Mouse (Mus musculus) MEL (cell line): ENCODE measurements around the gene Jarid2. TPM values are rescaled to one million over a fixed set of nuclear protein-coding genes. Genes with fewer than 3 reads are reported as not detected.

ENCODE experiments used
- DNase-seq: peaks from one replicate; pipeline ENCODE4 v3.0.0; 2011; ENCODE audit warnings: low read depth, low spot score
- H3K27ac ChIP-seq: 2 replicates; pipeline ENCODE4 v1.5.1; 2012; ENCODE audit warnings: low read depth, mild to moderate bottlenecking, control low read depth, low read length, moderate library complexity; ENCODE audit not compliant: control insufficient read depth
- H3K27me3 ChIP-seq, 2 experiments: fragments of 150-350 bp in 1 of 2; sonication (generic) in 1 of 2; 2 replicates each; pipeline ENCODE4 v1.6.1; 2012; ENCODE audit warnings: low read length in 2 of 2, mild to moderate bottlenecking in 2 of 2, improper control_type of control experiment in 1 of 2, moderate library complexity in 1 of 2; ENCODE audit not compliant: insufficient read depth in 2 of 2, control insufficient read depth in 1 of 2
- H3K36me3 ChIP-seq, 2 experiments: 2 replicates each; pipeline ENCODE4 v1.6.1; 2012 to 2014; ENCODE audit warnings: low read length in 2 of 2, improper control_type of control experiment in 1 of 2, inconsistent platforms in 1 of 2, mild to moderate bottlenecking in 1 of 2; ENCODE audit not compliant: insufficient read depth in 2 of 2, control insufficient read depth in 1 of 2
- H3K4me1 ChIP-seq, 2 experiments: fragments of 150-350 bp in 1 of 2; sonication (generic) in 1 of 2; 2 replicates each; pipeline ENCODE4 v1.6.1; 2012; ENCODE audit warnings: low read length in 2 of 2, improper control_type of control experiment in 1 of 2, mild to moderate bottlenecking in 1 of 2; ENCODE audit not compliant: insufficient read depth in 2 of 2, control insufficient read depth in 1 of 2
- H3K4me3 ChIP-seq, 2 experiments: fragments of 150-350 bp in 1 of 2; sonication (generic) in 1 of 2; 2 replicates each; pipeline ENCODE4 v1.5.1; 2012; ENCODE audit warnings: low read depth in 2 of 2, low read length in 2 of 2, mild to moderate bottlenecking in 2 of 2, moderate library complexity in 2 of 2, control low read depth in 1 of 2, improper control_type of control experiment in 1 of 2; ENCODE audit not compliant: control insufficient read depth in 1 of 2, insufficient read depth in 1 of 2
- H3K79me2 ChIP-seq: 2 replicates; pipeline ENCODE4 v1.6.1; 2012; ENCODE audit warnings: mild to moderate bottlenecking, low read length, moderate library complexity; ENCODE audit not compliant: control insufficient read depth, poor library complexity, insufficient read depth
- H3K9ac ChIP-seq: 2 replicates; pipeline ENCODE4 v1.6.1; 2012; ENCODE audit warnings: low read depth, mild to moderate bottlenecking, control low read depth, low read length, moderate library complexity; ENCODE audit not compliant: control insufficient read depth, poor library complexity, severe bottlenecking
- H3K9me3 ChIP-seq: fragments of 150-350 bp; sonication (generic); replicated peaks from 2 replicates; pipeline ENCODE4 v1.6.1; 2012; ENCODE audit warnings: mild to moderate bottlenecking, low read length, improper control_type of control experiment, moderate library complexity; ENCODE audit not compliant: insufficient read depth
- BHLHE40 ChIP-seq: IDR thresholded peaks from 2 replicates; pipeline ENCODE4 v1.6.1; 2012; ENCODE audit warnings: low read depth, mild to moderate bottlenecking, inconsistent platforms, low read length, improper control_type of control experiment, borderline replicate concordance
- CHD1 ChIP-seq: IDR thresholded peaks from 2 replicates; pipeline ENCODE4 v1.6.1; 2012; ENCODE audit warnings: low read depth, mild to moderate bottlenecking, inconsistent platforms, low read length, improper control_type of control experiment
- ETS1 ChIP-seq: IDR thresholded peaks from 2 replicates; pipeline ENCODE4 v1.6.1; 2012; ENCODE audit warnings: low read depth, mild to moderate bottlenecking, inconsistent platforms, low read length, improper control_type of control experiment, moderate library complexity
- GABPA ChIP-seq: IDR thresholded peaks from 2 replicates; pipeline ENCODE4 v1.6.1; 2012; ENCODE audit warnings: low read depth, mild to moderate bottlenecking, inconsistent platforms, low read length, improper control_type of control experiment, moderate library complexity
- GATA1 ChIP-seq: IDR thresholded peaks from 2 replicates; pipeline ENCODE4 v1.6.1; 2011; ENCODE audit warnings: low read depth, low read length, improper control_type of control experiment
- KAT2A ChIP-seq: conservative IDR thresholded peaks from 2 replicates; pipeline ENCODE4 v1.6.1; 2012; ENCODE audit warnings: low read depth, low read length, improper control_type of control experiment, inconsistent platforms
- MAFK ChIP-seq: IDR thresholded peaks from 2 replicates; pipeline ENCODE4 v1.6.1; 2011; ENCODE audit warnings: low read depth, mild to moderate bottlenecking, low read length, improper control_type of control experiment, borderline replicate concordance
- MAX ChIP-seq: IDR thresholded peaks from 2 replicates; pipeline ENCODE4 v1.6.1; 2011; ENCODE audit warnings: low read length, improper control_type of control experiment
- MXI1 ChIP-seq: IDR thresholded peaks from 2 replicates; pipeline ENCODE4 v1.6.1; 2011; ENCODE audit warnings: mild to moderate bottlenecking, low read depth, low read length, improper control_type of control experiment
- POLR2A ChIP-seq, 2 experiments: IDR thresholded peaks; 2 replicates each; pipeline ENCODE4 v1.6.1; 2011 to 2012; ENCODE audit warnings: low read length in 2 of 2, mild to moderate bottlenecking in 2 of 2, control low read depth in 1 of 2, improper control_type of control experiment in 1 of 2, low read depth in 1 of 2, moderate library complexity in 1 of 2; ENCODE audit not compliant: control insufficient read depth in 1 of 2, insufficient read depth in 1 of 2, poor library complexity in 1 of 2
- RAD21 ChIP-seq: IDR thresholded peaks from 2 replicates; pipeline ENCODE4 v1.6.1; 2011; ENCODE audit warnings: mild to moderate bottlenecking, low read depth, low read length, improper control_type of control experiment
- RCOR1 ChIP-seq: IDR thresholded peaks from 2 replicates; pipeline ENCODE4 v1.6.1; 2012; ENCODE audit warnings: low read depth, mild to moderate bottlenecking, inconsistent platforms, low read length, improper control_type of control experiment
- TAL1 ChIP-seq: IDR thresholded peaks from 2 replicates; pipeline ENCODE4 v1.6.1; 2012; ENCODE audit warnings: mild to moderate bottlenecking, inconsistent platforms, low read length, moderate library complexity, mixed read lengths
- TBP ChIP-seq: IDR thresholded peaks from 2 replicates; pipeline ENCODE4 v1.8.0; 2011; ENCODE audit warnings: low read depth, low read length, improper control_type of control experiment
- USF2 ChIP-seq, 2 experiments: IDR thresholded peaks; 2 replicates each; pipeline ENCODE4 v1.6.1; 2011 to 2012; ENCODE audit warnings: improper control_type of control experiment in 2 of 2, low read length in 2 of 2, borderline replicate concordance in 1 of 2, inconsistent platforms in 1 of 2, low read depth in 1 of 2, mild to moderate bottlenecking in 1 of 2; ENCODE audit not compliant: insufficient read depth in 1 of 2
- ZNF384 ChIP-seq: IDR thresholded peaks from 2 replicates; pipeline ENCODE4 v1.6.1; 2012; ENCODE audit warnings: low read depth, mild to moderate bottlenecking, inconsistent platforms, low read length, improper control_type of control experiment
- polyA plus RNA-seq, 2 experiments: library from polyadenylated mRNA; stranded (reverse) in 1 of 2; unstranded in 1 of 2; fragments of >175 nt in 1 of 2; fragments of >200 nt in 1 of 2; gene quantifications; 2 replicates each; pipeline versions ENCODE4 v1.2.1 to v1.2.4; 2012; ENCODE audit warnings: low replicate concordance in 2 of 2, low read depth in 1 of 2; ENCODE audit not compliant: insufficient read length in 2 of 2, insufficient read depth in 1 of 2, missing spikeins in 1 of 2
- total RNA-seq: library from RNA; depleted of rRNA; stranded (reverse); fragments of 300-350 nt; gene quantifications from 2 replicates; pipeline ENCODE4 v1.2.3, GENCODE M21; 2012

Gene Jarid2
- total and polyA plus RNA-seq, 3 experiments, result 5.4 to 76.5 (median 21.2) TPM

GRCm38 (mm10) chr13:44763068-44763467 is 33.8 kb downstream of the Jarid2 start:
- H3K27ac ChIP-seq, result no peak overlapping the region
- H3K36me3 ChIP-seq, result peaks cover 0 to 2% of the 10 kb centered on the region in 2 experiments; a peak in 2 of 4 replicates
- H3K9ac ChIP-seq, result no peak overlapping the region
- TF ChIP-seq ETS1 (no peak), GATA1 (no peak)
- no peaks in the 10 kb centered on the region for H3K4me1 ChIP-seq
- no peak for DNase-seq
- no peaks in the 10 kb centered on the region for H3K9me3 ChIP-seq
- H3K4me3 ChIP-seq, result no peak overlapping the region
- H3K79me2 ChIP-seq, result peaks cover 4% of the 10 kb centered on the region; the same call in 1 of the 2 replicates
- H3K27me3 ChIP-seq, result no peaks in the 10 kb centered on the region

- no peak for DNase-seq
- peaks cover 2% of the 10 kb centered on the region; the same call in 1 of the 2 replicates for H3K79me2 ChIP-seq
- no peaks in the 10 kb centered on the region for H3K4me1 ChIP-seq
- TF ChIP-seq RAD21, result no peak
- no peak for TF ChIP-seq KAT2A
- no peak for TF ChIP-seq MAX
- no peak for TF ChIP-seq RCOR1
- no peak for TF ChIP-seq MAFK
- no peak for TF ChIP-seq CHD1
- TF ChIP-seq BHLHE40, result no peak
- no peak for TF ChIP-seq TAL1
- no peak for TF ChIP-seq ZNF384
- TF ChIP-seq MXI1, result no peak
- no peak for TF ChIP-seq POLR2A (IDR thresholded peaks at IDR 0.05; ENCODE audit: control insufficient read depth in 1 of 2, insufficient read depth in 1 of 2, low read depth in 1 of 2, low read length in 2 of 2, poor library complexity in 1 of 2)
- no peaks in the 10 kb centered on the region for H3K27me3 ChIP-seq
- H3K27ac ChIP-seq, result no peak overlapping the region
- H3K9me3 ChIP-seq, result no peaks in the 10 kb centered on the region
- H3K36me3 ChIP-seq, result no peaks in the 10 kb centered on the region
- no peak overlapping the region for H3K9ac ChIP-seq
- H3K4me3 ChIP-seq, result no peak overlapping the region
Observed at GRCm38 (mm10) chr13:44767751-44768150, 38.5 kb downstream of the Jarid2 start.

- peaks cover 0 to 9% of the 10 kb centered on the region in 2 experiments; a peak in 2 of 4 replicates for H3K4me1 ChIP-seq
- peaks cover 2% of the 10 kb centered on the region; the same call in 1 of the 2 replicates for H3K79me2 ChIP-seq
- no peak overlapping the region for H3K4me3 ChIP-seq
Observed at GRCm38 (mm10) chr13:44770808-44771605, 41.7 kb downstream of the Jarid2 start.

More at GRCm38 (mm10) chr13:44770808-44771605, 41.7 kb downstream of the Jarid2 start:
- Histone ChIP-seq H3K9ac (no peak overlapping the region), H3K9me3 (no peaks in the 10 kb centered on the region), H3K36me3 (peaks cover 0 to 6% of the 10 kb centered on the region in 2 experiments; a peak in 2 of 4 replicates), H3K27ac (no peak overlapping the region), H3K27me3 (no peaks in the 10 kb centered on the region)
- TF ChIP-seq GABPA (no peak), USF2 (IDR thresholded peaks at IDR 0.05; ENCODE audit: borderline replicate concordance in 1 of 2, insufficient read depth in 1 of 2, low read depth in 1 of 2, low read length in 2 of 2) (no peak), TBP (no peak)
- DNase-seq, result peak; percentile 21
